Mouse (Mus musculus) liver, embryonic 12.5 days (tissue): ENCODE results near the gene Tspo2. TPM values are rescaled to one million over a fixed set of nuclear protein-coding genes. Genes with fewer than 3 reads are reported as not detected.

ENCODE experiments used
- polyA plus RNA-seq: library from polyadenylated mRNA; unstranded; fragments of >200 nt; fragmentation: Nextera tagmentation; extraction: Ambion mirVana; gene quantifications from 2 replicates; pipeline ENCODE4 v1.2.1, GENCODE M21; 2016

Tspo2 gene
- polyA plus RNA-seq, 1 experiment from 2014 or later, result 123 TPM

Other genes starting within 250 kb of the Tspo2 start
- gene Trem1, start 218.8 kb downstream of the Tspo2 start, polyA plus RNA-seq, result 0.42 and 0.56 TPM in 2 replicates
- 0.77 and 1.3 TPM in 2 replicates for gene Trem3, start 203.7 kb downstream of the Tspo2 start, polyA plus RNA-seq
- gene Treml4, start 187.2 kb downstream of the Tspo2 start, polyA plus RNA-seq, result 2.8 and 3.7 TPM in 2 replicates
- gene Treml2, start 152.0 kb downstream of the Tspo2 start, polyA plus RNA-seq, result 6.3 and 7.5 TPM in 2 replicates
- gene B430306N03Rik, start 135.4 kb downstream of the Tspo2 start, polyA plus RNA-seq, result 1.4 and 2.0 TPM in 2 replicates
- gene Trem2, start 105.1 kb downstream of the Tspo2 start, polyA plus RNA-seq, result 2.9 and 3.5 TPM in 2 replicates
- gene Treml1, start 91.6 kb downstream of the Tspo2 start, polyA plus RNA-seq, result 29.4 and 36.2 TPM in 2 replicates
- 10.9 and 11.3 TPM in 2 replicates for gene Nfya, start 41.6 kb downstream of the Tspo2 start, polyA plus RNA-seq
- 56.5 and 58.1 TPM in 2 replicates for gene Oard1, start 41.5 kb downstream of the Tspo2 start, polyA plus RNA-seq
- 0.83 and 1.2 TPM in 2 replicates for gene Apobec2, start 18.6 kb downstream of the Tspo2 start, polyA plus RNA-seq
- gene Unc5cl, start 3.4 kb upstream of the Tspo2 start, polyA plus RNA-seq, result 2.6 and 3.4 TPM in 2 replicates